Mouse (Mus musculus) heart, adult 2 months (tissue): ENCODE results near the gene Hagh. TPM values are rescaled to one million over a fixed set of nuclear protein-coding genes. Genes with fewer than 3 reads are reported as not detected.

Experiments
- DNase-seq, 2 experiments: peaks; one replicate each; pipeline ENCODE4 v3.0.0; 2021
- H3K27ac ChIP-seq: fragments of 200-600 bp; 2 replicates; pipeline ENCODE4 v1.8.1; 2022
- H3K27me3 ChIP-seq: fragments of 200-500 bp; 2 replicates; pipeline ENCODE4 v1.6.1; 2012; ENCODE audit warnings: mild to moderate bottlenecking, low read length, inconsistent platforms, mixed read lengths; ENCODE audit not compliant: control insufficient read depth, insufficient read depth
- H3K36me3 ChIP-seq: fragments of 200-500 bp; 2 replicates; pipeline ENCODE4 v1.6.1; 2012; ENCODE audit warnings: low read length, inconsistent platforms; ENCODE audit not compliant: control insufficient read depth, insufficient read depth
- H3K4me1 ChIP-seq: fragments of 200-500 bp; 2 replicates; pipeline ENCODE4 v1.6.1; 2011; ENCODE audit warnings: low read length; ENCODE audit not compliant: control insufficient read depth, insufficient read depth
- H3K4me3 ChIP-seq: fragments of 200-600 bp; 2 replicates; pipeline ENCODE4 v1.8.1; 2022
- H3K79me2 ChIP-seq: fragments of 200-500 bp; replicated peaks from 2 replicates; pipeline ENCODE4 v1.6.1; 2012; ENCODE audit warnings: mild to moderate bottlenecking, inconsistent platforms, low read length, moderate library complexity, mixed read lengths; ENCODE audit not compliant: control insufficient read depth, insufficient read depth
- H3K9ac ChIP-seq: fragments of 200-500 bp; 2 replicates; pipeline ENCODE4 v1.6.1; 2012; ENCODE audit warnings: low read depth, mild to moderate bottlenecking, control low read depth, inconsistent platforms, low read length, mixed read lengths
- CTCF ChIP-seq: fragments of 200-600 bp; IDR thresholded peaks from 2 replicates; pipeline ENCODE4 v1.8.1; 2022; ENCODE audit warnings: antibody characterized with exemption, mild to moderate bottlenecking, moderate library complexity
- EP300 ChIP-seq: fragments of 200-500 bp; IDR thresholded peaks from 2 replicates; pipeline ENCODE4 v1.6.1; 2011; ENCODE audit warnings: low read depth, low read length, control low read depth; ENCODE audit not compliant: insufficient read depth
- POLR2A ChIP-seq: fragments of 200-500 bp; IDR thresholded peaks from 2 replicates; pipeline ENCODE4 v1.6.1; 2011; ENCODE audit warnings: mild to moderate bottlenecking, low read depth, low read length, control low read depth; ENCODE audit not compliant: insufficient read depth
- WGBS: fragments of 180-500 bp; shearing (Covaris S2); methylation state at CpG from one replicate; pipeline ENCODE4 v1.1.7; 2018; 5-methylcytosine and 5-hydroxymethylcytosine counted together
- intact Hi-C: fragments of 180-260 bp; cut with DNase I; formaldehyde crosslinking; loops from one replicate; pipeline ENCODE4 v1.15.1; 2025
- polyA plus RNA-seq: library from polyadenylated mRNA; depleted of rRNA; stranded (reverse); fragments of >200 nt; gene quantifications from 2 replicates; pipeline ENCODE4 v1.2.3, GENCODE M21; 2012; rRNA removed
- total RNA-seq, 2 experiments: library from RNA; stranded (reverse); gene quantifications; 2 replicates each; pipeline ENCODE4 v1.2.3; 2021

The Hagh gene
- total and polyA plus RNA-seq, 3 experiments = 85.8 to 133 (median 89.5) TPM

DNA sequence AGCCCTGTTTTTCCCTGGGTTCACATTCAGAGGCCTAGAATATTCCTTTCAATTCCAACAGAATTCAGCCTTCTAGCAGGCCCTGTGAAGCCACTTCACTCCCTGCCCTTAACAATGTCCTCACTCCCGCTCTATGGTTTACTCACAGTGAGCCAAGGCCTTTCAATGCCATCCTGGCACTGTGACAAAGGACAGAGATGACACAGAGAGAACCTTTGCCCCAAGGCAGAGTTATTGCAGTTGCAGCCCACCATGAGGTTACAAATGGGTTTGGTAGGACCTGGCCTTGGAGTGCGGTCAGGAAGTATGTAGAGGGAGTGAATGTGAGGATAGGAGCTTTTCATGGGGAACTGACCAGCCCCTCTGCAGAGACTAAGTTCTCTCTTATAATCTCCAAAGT lies 67.6 kb downstream of the Hagh start:
- no peaks in the 10 kb centered on the region for H3K36me3 ChIP-seq
- no peak for DNase-seq
- WGBS = 91% methylated on average over 2 of the region's 2 CpGs
- no peaks in the 10 kb centered on the region for H3K27me3 ChIP-seq
- no peaks in the 10 kb centered on the region for H3K79me2 ChIP-seq
- H3K27ac ChIP-seq = no peak overlapping the region
- intact Hi-C loops = no loop called here
- no peak overlapping the region for H3K4me3 ChIP-seq
- H3K9ac ChIP-seq = no peak overlapping the region
- no peaks in the 10 kb centered on the region for H3K4me1 ChIP-seq
- TF ChIP-seq EP300 = no peak
- TF ChIP-seq CTCF = no peak
- no peak for TF ChIP-seq POLR2A

DNA sequence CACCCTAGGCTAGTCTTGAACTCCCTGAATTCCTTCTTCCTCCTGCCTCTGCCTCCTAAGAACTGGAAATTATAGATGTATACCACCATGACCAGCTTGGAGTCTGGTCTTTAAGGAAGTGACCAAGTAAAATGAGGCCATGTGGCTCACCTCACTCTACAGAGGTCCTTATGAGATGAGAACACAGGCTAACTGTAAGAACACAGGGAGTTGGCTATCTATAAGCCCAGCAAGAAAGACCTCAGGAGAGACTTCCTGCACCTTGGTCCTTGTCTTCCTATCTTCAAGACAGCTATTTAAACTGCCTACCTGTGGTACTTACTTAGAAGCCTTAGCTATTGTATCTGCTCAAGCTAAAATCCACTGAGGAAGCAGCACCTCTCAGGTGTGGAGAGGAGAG lies 74.0 kb downstream of the Hagh start:
- TF ChIP-seq POLR2A = no peak
- intact Hi-C loops = no loop called here
- H3K27me3 ChIP-seq = no peaks in the 10 kb centered on the region
- H3K79me2 ChIP-seq = no peaks in the 10 kb centered on the region
- no peak overlapping the region for H3K4me3 ChIP-seq
- no peak for DNase-seq
- no peaks in the 10 kb centered on the region for H3K36me3 ChIP-seq
- no peaks in the 10 kb centered on the region for H3K4me1 ChIP-seq
- H3K9ac ChIP-seq = no peak overlapping the region
- H3K27ac ChIP-seq = no peak overlapping the region

Other genes with a start within 250 kb of the Hagh start
- gene Tsc2, start 207.5 kb upstream of the Hagh start, total RNA-seq = 100 to 1,000 TPM; 104 to 110 TPM
- 178 and 194 TPM in 2 replicates for gene Tsc2, start 207.5 kb upstream of the Hagh start, polyA plus RNA-seq
- gene Nthl1, start 207.5 kb upstream of the Hagh start, total RNA-seq = 1 to 10 TPM; 2.9 to 3.4 TPM
- gene Nthl1, start 207.5 kb upstream of the Hagh start, polyA plus RNA-seq = 4.4 and 7.0 TPM in 2 replicates
- gene Slc9a3r2, start 189.8 kb upstream of the Hagh start, total RNA-seq = 100 to 1,000 TPM in 1 of 2 experiments, 10 to 100 TPM in 1; 100.0 to 110 TPM
- 125 and 147 TPM in 2 replicates for gene Slc9a3r2, start 189.8 kb upstream of the Hagh start, polyA plus RNA-seq
- gene Npw, start 181.7 kb upstream of the Hagh start, total RNA-seq = not detected
- not detected in 2 replicates for gene Npw, start 181.7 kb upstream of the Hagh start, polyA plus RNA-seq
- 10 to 100 TPM; 17.4 to 17.5 TPM for gene Zfp598, start 170.5 kb upstream of the Hagh start, total RNA-seq
- gene Zfp598, start 170.5 kb upstream of the Hagh start, polyA plus RNA-seq = 28.1 and 29.9 TPM in 2 replicates
- under 1 TPM; 0.16 to 0.30 TPM for gene Syngr3, start 150.2 kb upstream of the Hagh start, total RNA-seq
- gene Syngr3, start 150.2 kb upstream of the Hagh start, polyA plus RNA-seq = 0.43 and 1.00 TPM in 2 replicates
- gene Gfer, start 144.0 kb upstream of the Hagh start, total RNA-seq = 10 to 100 TPM; 20.3 to 21.5 TPM
- gene Gfer, start 144.0 kb upstream of the Hagh start, polyA plus RNA-seq = 14.0 and 14.6 TPM in 2 replicates
- 1 to 10 TPM in 1 of 2 experiments, under 1 TPM in 1; 0.65 to 1.0 TPM for gene Noxo1, start 143.9 kb upstream of the Hagh start, total RNA-seq
- gene Noxo1, start 143.9 kb upstream of the Hagh start, polyA plus RNA-seq = 2.4 and 4.5 TPM in 2 replicates
- 10 to 100 TPM; 17.4 to 19.4 TPM for gene Tbl3, start 132.5 kb upstream of the Hagh start, total RNA-seq
- gene Tbl3, start 132.5 kb upstream of the Hagh start, polyA plus RNA-seq = 34.2 and 39.2 TPM in 2 replicates
- gene Rnf151, start 122.1 kb upstream of the Hagh start, total RNA-seq = not detected
- gene Rnf151, start 122.1 kb upstream of the Hagh start, polyA plus RNA-seq = 0.15 and 0.68 TPM in 2 replicates
- gene Rps2, start 122.0 kb upstream of the Hagh start, total RNA-seq = 100 to 1,000 TPM; 675 to 722 TPM
- gene Rps2, start 122.0 kb upstream of the Hagh start, polyA plus RNA-seq = 2,277 and 2,346 TPM in 2 replicates
- gene Ndufb10, start 115.7 kb upstream of the Hagh start, total RNA-seq = 100 to 1,000 TPM; 916 to 992 TPM
- gene Ndufb10, start 115.7 kb upstream of the Hagh start, polyA plus RNA-seq = 1,269 and 1,412 TPM in 2 replicates
- gene Rpl3l, start 112.3 kb upstream of the Hagh start, total RNA-seq = 100 to 1,000 TPM; 386 to 472 TPM
- 213 and 215 TPM in 2 replicates for gene Rpl3l, start 112.3 kb upstream of the Hagh start, polyA plus RNA-seq
- 100 to 1,000 TPM; 154 to 178 TPM for gene Msrb1, start 103.5 kb upstream of the Hagh start, total RNA-seq
- gene Msrb1, start 103.5 kb upstream of the Hagh start, polyA plus RNA-seq = 155 and 164 TPM in 2 replicates
- gene Hs3st6, start 87.2 kb upstream of the Hagh start, total RNA-seq = not detected
- gene Hs3st6, start 87.2 kb upstream of the Hagh start, polyA plus RNA-seq = 0.10 TPM in 1 of 2 replicates, not detected in the other
- gene Meiob, start 35.9 kb upstream of the Hagh start, total RNA-seq = under 1 TPM; 0.14 to 0.18 TPM
- gene Meiob, start 35.9 kb upstream of the Hagh start, polyA plus RNA-seq = not detected in 2 replicates
- 10 to 100 TPM; 80.3 to 81.5 TPM for gene Fahd1, start 10.2 kb downstream of the Hagh start, total RNA-seq
- gene Fahd1, start 10.2 kb downstream of the Hagh start, polyA plus RNA-seq = 42.7 and 50.8 TPM in 2 replicates
- gene Igfals, start 25.9 kb downstream of the Hagh start, total RNA-seq = 10 to 100 TPM; 11.7 to 12.7 TPM
- 6.4 and 9.2 TPM in 2 replicates for gene Igfals, start 25.9 kb downstream of the Hagh start, polyA plus RNA-seq
- gene Nubp2, start 46.2 kb downstream of the Hagh start, total RNA-seq = 10 to 100 TPM; 18.2 to 22.7 TPM
- gene Nubp2, start 46.2 kb downstream of the Hagh start, polyA plus RNA-seq = 17.8 and 17.9 TPM in 2 replicates
- gene Spsb3, start 46.5 kb downstream of the Hagh start, total RNA-seq = 10 to 100 TPM; 30.4 to 33.8 TPM
- 47.0 and 66.2 TPM in 2 replicates for gene Spsb3, start 46.5 kb downstream of the Hagh start, polyA plus RNA-seq
- gene Eme2, start 54.9 kb downstream of the Hagh start, total RNA-seq = 10 to 100 TPM; 16.9 to 18.3 TPM
- 19.3 and 20.3 TPM in 2 replicates for gene Eme2, start 54.9 kb downstream of the Hagh start, polyA plus RNA-seq
- 100 to 1,000 TPM in 1 of 2 experiments, 10 to 100 TPM in 1; 95.6 to 102 TPM for gene Mrps34, start 55.0 kb downstream of the Hagh start, total RNA-seq
- gene Mrps34, start 55.0 kb downstream of the Hagh start, polyA plus RNA-seq = 102 and 133 TPM in 2 replicates
- gene Nme3, start 56.4 kb downstream of the Hagh start, total RNA-seq = 10 to 100 TPM; 30.7 to 37.7 TPM
- gene Nme3, start 56.4 kb downstream of the Hagh start, polyA plus RNA-seq = 46.4 and 55.2 TPM in 2 replicates
- 10 to 100 TPM; 60.0 to 67.9 TPM for gene Mapk8ip3, start 96.8 kb downstream of the Hagh start, total RNA-seq
- gene Mapk8ip3, start 96.8 kb downstream of the Hagh start, polyA plus RNA-seq = 74.4 and 105 TPM in 2 replicates
- gene Jpt2, start 120.5 kb downstream of the Hagh start, total RNA-seq = 1 to 10 TPM; 9.2 TPM
- 4.3 and 5.7 TPM in 2 replicates for gene Jpt2, start 120.5 kb downstream of the Hagh start, polyA plus RNA-seq
- gene Cramp1l, start 175.6 kb downstream of the Hagh start, total RNA-seq = 1 to 10 TPM; 9.4 to 9.8 TPM
- 9.6 and 13.7 TPM in 2 replicates for gene Cramp1l, start 175.6 kb downstream of the Hagh start, polyA plus RNA-seq
- gene Ift140, start 175.9 kb downstream of the Hagh start, total RNA-seq = 1 to 10 TPM; 3.1 to 5.0 TPM
- gene Ift140, start 175.9 kb downstream of the Hagh start, polyA plus RNA-seq = 4.6 and 5.2 TPM in 2 replicates
- 10 to 100 TPM; 40.0 to 45.1 TPM for gene Tmem204, start 243.4 kb downstream of the Hagh start, total RNA-seq
- 77.3 and 82.0 TPM in 2 replicates for gene Tmem204, start 243.4 kb downstream of the Hagh start, polyA plus RNA-seq